Mouse (Mus musculus): ENCODE data around the gene Med31.

Med31 gene

GRCm38 (mm10) chr11:72215410-72215797 is at the start of gene Med31:
Gene Med31, minus strand, starts transcription at chr11:72215592.
- in situ Hi-C loops (cut with MboI, MseI): loop anchor here (5.0 kb wide), 2 partner anchors 87 to 227 kb away; partner anchors contain the start of genes Mybbp1a and Xaf1

DNA sequence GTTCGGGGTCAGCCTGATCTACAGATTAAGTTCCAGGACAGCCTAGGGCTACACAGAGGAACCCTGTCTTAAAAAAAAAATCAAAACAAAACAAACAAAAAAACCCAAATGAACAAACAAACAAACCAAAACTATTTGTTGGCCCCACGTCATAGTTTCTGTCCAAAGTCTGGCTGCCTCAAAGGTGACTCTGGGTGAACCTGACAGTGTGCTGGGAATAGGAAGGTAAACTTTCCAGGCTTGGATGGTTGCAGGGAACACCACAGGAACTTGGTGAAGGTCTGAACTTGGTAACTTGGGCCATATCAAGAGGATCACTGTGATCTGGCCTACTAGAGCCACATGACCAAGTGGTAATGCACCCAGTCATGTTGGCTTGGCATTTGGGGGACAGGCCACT is 41.0 kb upstream of the Med31 start:
- in situ Hi-C loops (cut with MboI, MseI): no loop called here

DNA sequence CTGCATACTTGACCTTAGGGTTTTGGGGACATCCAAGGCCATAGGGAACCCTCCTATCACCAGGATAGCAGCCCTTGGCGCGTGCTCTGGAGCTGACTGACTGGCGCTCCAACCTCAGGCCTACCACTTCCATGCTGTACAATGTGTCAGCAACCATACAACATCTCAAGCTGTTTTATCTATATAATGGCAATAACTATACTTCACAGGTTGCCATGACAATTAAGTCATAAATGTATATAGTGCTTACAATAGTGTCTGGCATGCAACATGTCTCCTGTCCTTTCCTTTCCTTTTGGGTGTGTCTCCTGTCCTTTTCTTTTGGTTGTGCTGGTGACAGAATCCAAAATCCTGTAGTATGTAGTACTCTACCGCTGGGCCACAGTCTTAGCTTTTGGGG is 40.2 kb upstream of the Med31 start:
- in situ Hi-C loops (cut with MboI, MseI): no loop called here

GRCm38 (mm10) chr11:72245196-72245753 is 29.9 kb upstream of the Med31 start:
- in situ Hi-C loops (cut with MboI, MseI): no loop called here

- in situ Hi-C loops (cut with MboI, MseI): no loop called here
Observed at GRCm38 (mm10) chr11:72240062-72240860, 24.9 kb upstream of the Med31 start.

- in situ Hi-C loops (cut with MboI, MseI): no loop called here
Observed at GRCm38 (mm10) chr11:72234013-72234412, 18.6 kb upstream of the Med31 start.

DNA sequence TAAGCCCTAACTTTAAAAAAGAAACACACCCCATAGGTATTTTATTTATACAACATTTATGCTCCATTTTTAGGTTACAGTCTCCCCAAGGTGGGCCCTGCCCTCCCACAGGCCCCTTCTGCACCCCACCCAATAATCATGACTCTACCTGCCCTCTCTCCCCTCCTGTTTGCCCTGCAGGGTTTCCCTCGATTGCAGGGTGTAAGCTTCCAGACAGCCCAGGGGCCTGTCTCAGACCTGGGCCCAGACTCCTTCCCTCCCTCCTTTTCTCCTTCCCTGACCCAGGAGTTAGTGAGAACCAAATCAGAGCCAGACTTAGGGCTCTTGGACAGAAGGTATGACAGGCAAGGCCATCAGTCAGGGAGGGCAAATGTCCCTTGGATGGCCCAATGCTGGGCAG is 17.6 kb upstream of the Med31 start:
- in situ Hi-C loops (cut with MboI, MseI): no loop called here

- in situ Hi-C loops (cut with MboI, MseI): no loop called here
Observed at GRCm38 (mm10) chr11:72232068-72232467, 16.7 kb upstream of the Med31 start.

DNA sequence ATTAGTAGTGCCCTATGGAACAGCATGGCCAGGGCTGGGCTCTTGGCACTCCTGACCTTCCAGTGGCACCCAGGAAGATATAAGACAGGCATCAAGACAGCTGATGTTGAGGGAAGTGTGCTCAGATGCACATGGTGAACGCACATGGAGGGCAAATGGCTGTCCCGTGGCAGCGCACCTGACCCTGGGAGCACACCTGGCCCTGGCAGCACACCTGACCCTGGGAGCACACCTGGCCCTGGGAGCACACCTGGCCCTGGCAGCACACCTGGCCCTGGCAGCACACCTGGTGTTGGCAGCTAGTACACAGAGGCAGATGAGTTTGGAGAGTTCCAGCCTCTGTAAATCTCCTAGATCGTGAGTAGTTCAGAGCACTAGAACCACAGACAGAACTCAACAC is 13.1 kb upstream of the Med31 start:
- in situ Hi-C loops (cut with MboI, MseI): no loop called here

DNA sequence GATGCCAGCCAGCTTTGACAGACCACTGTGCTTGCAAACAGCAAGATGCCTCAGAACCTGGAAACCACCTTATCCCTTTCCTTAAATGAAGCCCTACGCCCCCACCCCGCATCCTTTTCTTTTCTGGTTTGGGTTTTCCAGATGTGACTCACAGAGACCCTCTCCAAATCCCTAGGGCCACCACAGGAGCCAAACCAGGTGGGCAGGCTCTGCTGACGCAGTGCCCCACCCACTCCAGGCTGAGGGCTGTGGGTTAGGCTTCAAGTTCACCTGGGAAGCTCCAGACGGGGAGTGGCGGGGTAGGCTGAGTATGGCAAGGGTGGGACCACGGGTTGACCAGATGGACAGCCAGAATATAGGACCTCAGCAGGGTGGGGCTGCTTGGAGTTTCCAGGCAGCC is 11.5 kb upstream of the Med31 start:
- in situ Hi-C loops (cut with MboI, MseI): no loop called here

GRCm38 (mm10) chr11:72226020-72226791 is 10.8 kb upstream of the Med31 start:
- in situ Hi-C loops (cut with MboI, MseI): no loop called here

DNA sequence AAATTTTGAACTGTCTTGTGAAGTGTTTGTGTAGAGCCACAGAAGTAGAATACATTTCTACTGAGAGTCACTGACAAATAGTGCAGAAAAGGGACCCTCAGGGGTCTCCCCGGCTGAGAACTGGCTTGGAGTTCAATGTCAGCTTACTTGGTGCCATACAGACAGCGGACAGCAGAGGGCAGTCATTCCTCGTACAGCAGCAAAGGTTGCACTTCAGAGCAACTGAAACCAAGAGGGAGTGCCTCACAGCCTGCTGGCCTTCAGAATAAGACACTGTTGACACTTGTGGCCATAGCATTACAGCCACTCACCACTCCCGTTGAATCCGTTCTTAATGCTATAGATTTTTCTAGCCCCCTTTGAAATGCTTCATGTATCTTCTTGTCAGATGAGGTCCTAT is 9.5 kb upstream of the Med31 start:
- in situ Hi-C loops (cut with MboI, MseI): no loop called here

GRCm38 (mm10) chr11:72223414-72223813 is 8.0 kb upstream of the Med31 start:
- in situ Hi-C loops (cut with MboI, MseI): no loop called here

- in situ Hi-C loops (cut with MboI, MseI): no loop called here
Observed at GRCm38 (mm10) chr11:72221278-72221677, 5.9 kb upstream of the Med31 start.

- in situ Hi-C loops (cut with MboI, MseI): loop anchor here (5.0 kb wide), 2 partner anchors 85 to 225 kb away; partner anchors contain the start of genes Mybbp1a and Xaf1
Observed at GRCm38 (mm10) chr11:72217116-72217515, 1.7 kb upstream of the Med31 start.

DNA sequence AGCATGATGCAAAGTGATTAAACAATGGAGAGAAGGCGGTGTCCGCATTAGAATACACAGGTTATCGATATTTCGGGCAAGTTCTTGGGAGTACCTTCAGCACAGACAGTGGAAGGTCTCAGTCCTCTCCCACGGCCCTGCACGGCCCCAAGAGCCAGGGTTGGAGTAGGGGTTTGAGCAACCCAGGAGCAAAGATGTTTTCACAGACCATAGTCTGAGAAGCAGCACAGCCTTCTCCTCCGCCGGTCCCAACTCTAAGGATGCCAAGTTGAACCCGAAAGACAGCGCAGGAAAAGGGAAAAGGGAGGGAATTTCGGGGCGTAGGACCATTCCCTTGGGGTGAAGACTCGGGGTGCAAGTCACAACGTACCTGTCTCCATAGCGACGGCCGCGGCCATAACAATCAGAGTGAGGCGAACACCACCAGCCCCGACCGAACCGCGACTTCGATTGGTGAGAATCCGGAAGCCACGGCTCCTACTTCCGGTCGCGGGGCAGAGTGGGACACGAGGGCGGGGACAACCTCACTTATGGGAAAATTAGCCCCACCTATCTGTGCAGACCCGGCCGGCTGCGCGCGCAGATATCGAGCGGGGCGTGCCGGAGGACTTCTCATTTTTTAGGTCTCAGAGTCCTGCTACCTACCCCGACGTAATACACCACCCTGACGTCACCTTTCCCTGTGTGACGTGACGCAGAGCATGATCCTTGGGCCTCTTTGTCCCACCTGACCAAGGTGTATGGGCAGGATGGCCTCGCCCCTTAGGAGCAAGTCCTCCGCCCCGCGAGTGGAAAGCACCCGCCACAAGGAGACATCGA is 592 bp downstream of the Med31 start:
- in situ Hi-C loops (cut with MboI, MseI): loop anchor here (5.0 kb wide), 2 partner anchors 88 to 228 kb away; partner anchors contain the start of genes Mybbp1a and Xaf1

- in situ Hi-C loops (cut with MboI, MseI): no loop called here
Observed at GRCm38 (mm10) chr11:72207834-72208377, 7.5 kb downstream of the Med31 start.

DNA sequence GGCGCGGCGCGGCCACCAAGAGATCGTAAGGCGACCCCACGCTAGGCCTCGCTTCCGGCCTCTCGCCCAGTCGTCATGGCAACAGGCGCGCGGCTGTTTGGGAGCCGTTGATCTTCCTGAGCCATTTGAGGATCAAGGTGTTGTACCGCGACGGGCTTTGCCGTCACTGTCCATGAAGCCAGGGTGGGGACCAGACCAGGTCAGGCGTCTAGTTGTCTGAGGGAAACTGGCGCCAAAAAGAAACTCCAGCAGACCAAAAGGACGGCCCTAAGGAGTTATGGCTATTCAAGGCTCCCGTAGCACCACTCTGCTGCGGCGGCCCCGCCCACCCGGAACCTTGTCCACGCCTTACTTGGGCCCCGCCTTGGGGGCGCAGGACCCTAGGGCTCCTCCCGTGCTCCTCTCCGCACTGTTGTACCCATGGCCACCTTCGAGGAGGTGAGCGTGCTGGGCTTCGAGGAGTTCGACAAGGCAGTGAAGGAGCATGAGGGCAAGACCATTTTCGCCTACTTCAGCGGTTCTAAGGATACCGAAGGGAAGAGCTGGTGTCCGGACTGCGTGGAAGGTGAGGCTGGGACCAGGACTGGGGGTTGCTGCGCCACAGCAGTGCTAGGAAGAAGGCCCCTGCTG is 8.1 kb downstream of the Med31 start, which contains the start of the genes 4933427D14Rik and Txndc17:
4933427D14Rik (minus strand) TSS at position 256 of the 630 bp plus-strand sequence.
Txndc17 (plus strand) TSS at position 344 of the 630 bp plus-strand sequence.
- in situ Hi-C loops (cut with MboI, MseI): no loop called here

- in situ Hi-C loops (cut with MboI, MseI): no loop called here
Observed at GRCm38 (mm10) chr11:72206341-72207203, 8.8 kb downstream of the Med31 start, which contains the start of gene Gm43951. Gene Gm43951, minus strand, starts transcription at chr11:72206840.
